Mouse (Mus musculus) CH12.LX (cell line): ENCODE measurements around the gene Ece2. TPM values are rescaled to one million over a fixed set of nuclear protein-coding genes. Genes with fewer than 3 reads are reported as not detected.
A peak's percentile ranks its signal among the peaks of the same experiment; 100 is the strongest.

Experiments
- DNase-seq: peaks from one replicate; pipeline ENCODE4 v3.0.0-alpha.2; 2013; ENCODE audit errors: extremely low read depth
- H3K27ac ChIP-seq: 2 replicates; pipeline ENCODE4 v1.5.1; 2012; ENCODE audit warnings: low read depth, mild to moderate bottlenecking, control low read depth, moderate library complexity; ENCODE audit not compliant: insufficient read depth
- H3K27me3 ChIP-seq: replicated peaks from 2 replicates; pipeline ENCODE3; 2012; ENCODE audit warnings: inconsistent platforms
- H3K36me3 ChIP-seq, 2 experiments: replicated peaks in 1 of 2; 2 replicates each; pipeline versions ENCODE3 to v1.6.1; 2012; ENCODE audit warnings: inconsistent platforms in 1 of 2, low read length in 1 of 2, mild to moderate bottlenecking in 1 of 2, mixed read lengths in 1 of 2, moderate library complexity in 1 of 2; ENCODE audit not compliant: control insufficient read depth in 1 of 2, insufficient read depth in 1 of 2
- H3K4me1 ChIP-seq, 2 experiments: 2 replicates each; pipeline ENCODE4 v1.6.1; 2012; ENCODE audit warnings: inconsistent platforms in 1 of 2, moderate library complexity in 1 of 2; ENCODE audit not compliant: insufficient read depth in 2 of 2, control insufficient read depth in 1 of 2
- H3K4me2 ChIP-seq: 2 replicates; pipeline ENCODE4 v1.6.1; 2012; ENCODE audit warnings: low read depth, mild to moderate bottlenecking, control low read depth; ENCODE audit not compliant: poor library complexity, insufficient read depth, severe bottlenecking
- H3K4me3 ChIP-seq, 3 experiments: fragments of 150-350 bp in 1 of 3; sonication (generic) in 1 of 3; replicated peaks in 1 of 3; 2 replicates each; pipeline versions ENCODE3 to v1.5.1; 2011 to 2012; ENCODE audit warnings: low read depth in 2 of 3, low read length in 2 of 3, mild to moderate bottlenecking in 2 of 3, moderate library complexity in 2 of 3, control low read depth in 1 of 3, improper control_type of control experiment in 1 of 3, inconsistent platforms in 1 of 3, mixed read lengths in 1 of 3; ENCODE audit not compliant: poor library complexity in 1 of 3
- H3K79me2 ChIP-seq: replicated peaks from 2 replicates; pipeline ENCODE4 v1.6.1; 2012; ENCODE audit warnings: mild to moderate bottlenecking, moderate library complexity; ENCODE audit not compliant: control insufficient read depth, poor library complexity, insufficient read depth, severe bottlenecking; ENCODE audit errors: extremely low read depth
- H3K9ac ChIP-seq: 2 replicates; pipeline ENCODE4 v1.6.1; 2012; ENCODE audit warnings: low read depth, mild to moderate bottlenecking, control low read depth, moderate library complexity; ENCODE audit not compliant: insufficient read depth
- H3K9me3 ChIP-seq: replicated peaks from 2 replicates; pipeline ENCODE3; 2012; ENCODE audit warnings: low read length, inconsistent platforms, mixed read lengths
- BHLHE40 ChIP-seq: IDR thresholded peaks from 2 replicates; pipeline ENCODE4 v1.6.1; 2011; ENCODE audit warnings: mild to moderate bottlenecking, low read depth, low read length, improper control_type of control experiment
- CHD1 ChIP-seq: IDR thresholded peaks from 2 replicates; pipeline ENCODE4 v1.6.1; 2012; ENCODE audit warnings: low read depth, low read length, improper control_type of control experiment, inconsistent platforms
- CHD2 ChIP-seq: IDR thresholded peaks from 2 replicates; pipeline ENCODE4 v1.6.1; 2011; ENCODE audit warnings: low read length, improper control_type of control experiment
- CTCF ChIP-seq, 2 experiments: IDR thresholded peaks in 1 of 2; conservative IDR thresholded peaks in 1 of 2; 2 replicates each; pipeline ENCODE4 v1.5.1; 2011 to 2012; ENCODE audit warnings: low read depth in 2 of 2, low read length in 2 of 2, improper control_type of control experiment in 1 of 2, inconsistent platforms in 1 of 2, mild to moderate bottlenecking in 1 of 2, moderate library complexity in 1 of 2
- E2F4 ChIP-seq: IDR thresholded peaks from 2 replicates; pipeline ENCODE4 v1.6.1; 2011; ENCODE audit warnings: low read depth, low read length, improper control_type of control experiment; ENCODE audit not compliant: insufficient replicate concordance
- ELF1 ChIP-seq: IDR thresholded peaks from 2 replicates; pipeline ENCODE4 v1.6.1; 2014; ENCODE audit warnings: low read depth, mild to moderate bottlenecking, inconsistent platforms, low read length, improper control_type of control experiment
- EP300 ChIP-seq: IDR thresholded peaks from 2 replicates; pipeline ENCODE4 v1.6.1; 2011; ENCODE audit warnings: low read length, improper control_type of control experiment
- ETS1 ChIP-seq: conservative IDR thresholded peaks from 2 replicates; pipeline ENCODE4 v1.6.1; 2012; ENCODE audit warnings: low read depth, mild to moderate bottlenecking, inconsistent platforms, low read length, improper control_type of control experiment, moderate library complexity
- HCFC1 ChIP-seq: IDR thresholded peaks from 2 replicates; pipeline ENCODE4 v1.6.1; 2012; ENCODE audit warnings: low read depth, mild to moderate bottlenecking, inconsistent platforms, low read length, improper control_type of control experiment
- JUN ChIP-seq: IDR thresholded peaks from 2 replicates; pipeline ENCODE4 v1.6.1; 2011; ENCODE audit warnings: low read depth, mild to moderate bottlenecking, low read length, improper control_type of control experiment, moderate library complexity; ENCODE audit not compliant: insufficient read depth
- KAT2A ChIP-seq: IDR thresholded peaks from 2 replicates; pipeline ENCODE4 v1.6.1; 2012; ENCODE audit warnings: low read length, improper control_type of control experiment, inconsistent platforms; ENCODE audit not compliant: insufficient replicate concordance
- MAFK ChIP-seq: IDR thresholded peaks from 2 replicates; pipeline ENCODE4 v1.6.1; 2011; ENCODE audit warnings: low read length, improper control_type of control experiment; ENCODE audit not compliant: insufficient replicate concordance
- MAX ChIP-seq: IDR thresholded peaks from 2 replicates; pipeline ENCODE4 v1.6.1; 2011; ENCODE audit warnings: low read length, improper control_type of control experiment
- MAZ ChIP-seq: IDR thresholded peaks from 2 replicates; pipeline ENCODE4 v1.6.1; 2012; ENCODE audit warnings: low read depth, mild to moderate bottlenecking, inconsistent platforms, low read length, improper control_type of control experiment, moderate library complexity
- MEF2A ChIP-seq: IDR thresholded peaks from 2 replicates; pipeline ENCODE4 v1.6.1; 2014; ENCODE audit warnings: low read depth, mild to moderate bottlenecking, inconsistent platforms, low read length, improper control_type of control experiment, borderline replicate concordance
- MXI1 ChIP-seq: IDR thresholded peaks from 2 replicates; pipeline ENCODE4 v1.6.1; 2011; ENCODE audit warnings: mild to moderate bottlenecking, low read depth, low read length, improper control_type of control experiment
- MYC ChIP-seq: IDR thresholded peaks from 2 replicates; pipeline ENCODE4 v1.6.1; 2011; ENCODE audit warnings: low read depth, mild to moderate bottlenecking, improper control_type of control experiment, low read length
- NELFE ChIP-seq: IDR thresholded peaks from 2 replicates; pipeline ENCODE4 v1.6.1; 2011; ENCODE audit warnings: low read depth, low read length, improper control_type of control experiment
- NRF1 ChIP-seq: IDR thresholded peaks from 2 replicates; pipeline ENCODE4 v1.6.1; 2014; ENCODE audit warnings: low read depth, mild to moderate bottlenecking, inconsistent platforms, low read length, improper control_type of control experiment, moderate library complexity
- PAX5 ChIP-seq: IDR thresholded peaks from 2 replicates; pipeline ENCODE4 v1.6.1; 2012; ENCODE audit warnings: low read length, inconsistent platforms, mixed read lengths
- POLR2A ChIP-seq: IDR thresholded peaks from 2 replicates; pipeline ENCODE4 v1.6.1; 2011; ENCODE audit warnings: low read depth, mild to moderate bottlenecking, improper control_type of control experiment, low read length
- POLR2AphosphoS2 ChIP-seq: IDR thresholded peaks from 2 replicates; pipeline ENCODE4 v1.6.1; 2011; ENCODE audit warnings: low read depth, low read length, improper control_type of control experiment
- RAD21 ChIP-seq: IDR thresholded peaks from 2 replicates; pipeline ENCODE4 v1.6.1; 2011; ENCODE audit warnings: low read depth, mild to moderate bottlenecking, low read length, improper control_type of control experiment, moderate library complexity
- RCOR1 ChIP-seq: conservative IDR thresholded peaks from 2 replicates; pipeline ENCODE4 v1.6.1; 2012; ENCODE audit warnings: low read depth, mild to moderate bottlenecking, inconsistent platforms, low read length, improper control_type of control experiment
- SMC3 ChIP-seq: IDR thresholded peaks from 2 replicates; pipeline ENCODE4 v1.6.1; 2011; ENCODE audit warnings: low read depth, low read length, improper control_type of control experiment
- TBP ChIP-seq: conservative IDR thresholded peaks from 2 replicates; pipeline ENCODE4 v1.6.1; 2011; ENCODE audit warnings: low read depth, low read length, improper control_type of control experiment
- TCF12 ChIP-seq: IDR thresholded peaks from 2 replicates; pipeline ENCODE4 v1.6.1; 2014; ENCODE audit warnings: low read depth, mild to moderate bottlenecking, inconsistent platforms, low read length, improper control_type of control experiment
- UBTF ChIP-seq: IDR thresholded peaks from 2 replicates; pipeline ENCODE4 v1.6.1; 2012; ENCODE audit warnings: low read depth, mild to moderate bottlenecking, inconsistent platforms, low read length, improper control_type of control experiment, moderate library complexity
- USF1 ChIP-seq: IDR thresholded peaks from 2 replicates; pipeline ENCODE4 v1.6.1; 2014; ENCODE audit warnings: low read depth, mild to moderate bottlenecking, inconsistent platforms, low read length, improper control_type of control experiment
- USF2 ChIP-seq: conservative IDR thresholded peaks from 2 replicates; pipeline ENCODE4 v1.6.1; 2011; ENCODE audit warnings: low read depth, low read length, improper control_type of control experiment
- ZC3H11A ChIP-seq: IDR thresholded peaks from 2 replicates; pipeline ENCODE4 v1.6.1; 2012; ENCODE audit warnings: low read depth, mild to moderate bottlenecking, inconsistent platforms, low read length, improper control_type of control experiment
- ZKSCAN1 ChIP-seq: IDR thresholded peaks from 2 replicates; pipeline ENCODE4 v1.6.1; 2012; ENCODE audit warnings: low read depth, inconsistent platforms, low read length, improper control_type of control experiment, borderline replicate concordance
- ZMIZ1 ChIP-seq: IDR thresholded peaks from 2 replicates; pipeline ENCODE4 v1.6.1; 2012; ENCODE audit warnings: low read depth, mild to moderate bottlenecking, inconsistent platforms, low read length, improper control_type of control experiment
- ZNF384 ChIP-seq: IDR thresholded peaks from 2 replicates; pipeline ENCODE4 v1.6.1; 2012; ENCODE audit warnings: low read depth, low read length, improper control_type of control experiment, inconsistent platforms
- dilution Hi-C: fragments of 300-500 bp; cut with MboI; formaldehyde crosslinking; loops from 2 replicates; pipeline ENCODE4 v1.14.3; 2020; ENCODE audit warnings: low sequenced_read_pairs; ENCODE audit not compliant: extremely low pct_unique_long_range_greater_than_20kb, extremely low pct_ligation_motif_present
- in situ Hi-C: fragments of 300-500 bp; cut with MboI; formaldehyde crosslinking; loops from 3 replicates; pipeline ENCODE4 v1.14.3; 2019; ENCODE audit warnings: low sequenced_read_pairs, low pct_ligation_motif_present, low pct_unique_long_range_greater_than_20kb, mixed read lengths
- polyA plus RNA-seq: library from polyadenylated mRNA; unstranded; fragments of >175 nt; gene quantifications from 2 replicates; pipeline ENCODE4 v1.2.1, GENCODE M21; 2012; ENCODE audit warnings: low read depth; ENCODE audit not compliant: insufficient read length
- total RNA-seq, 2 experiments: library from RNA; depleted of rRNA; stranded (reverse); fragments of 300-350 nt in 1 of 2; fragments of >200 nt in 1 of 2; gene quantifications; 2 replicates each; pipeline ENCODE4 v1.2.3; 2012 to 2014

The Ece2 gene
- total and polyA plus RNA-seq, 3 experiments = 0.17 to 0.34 (median 0.26) TPM

DNA sequence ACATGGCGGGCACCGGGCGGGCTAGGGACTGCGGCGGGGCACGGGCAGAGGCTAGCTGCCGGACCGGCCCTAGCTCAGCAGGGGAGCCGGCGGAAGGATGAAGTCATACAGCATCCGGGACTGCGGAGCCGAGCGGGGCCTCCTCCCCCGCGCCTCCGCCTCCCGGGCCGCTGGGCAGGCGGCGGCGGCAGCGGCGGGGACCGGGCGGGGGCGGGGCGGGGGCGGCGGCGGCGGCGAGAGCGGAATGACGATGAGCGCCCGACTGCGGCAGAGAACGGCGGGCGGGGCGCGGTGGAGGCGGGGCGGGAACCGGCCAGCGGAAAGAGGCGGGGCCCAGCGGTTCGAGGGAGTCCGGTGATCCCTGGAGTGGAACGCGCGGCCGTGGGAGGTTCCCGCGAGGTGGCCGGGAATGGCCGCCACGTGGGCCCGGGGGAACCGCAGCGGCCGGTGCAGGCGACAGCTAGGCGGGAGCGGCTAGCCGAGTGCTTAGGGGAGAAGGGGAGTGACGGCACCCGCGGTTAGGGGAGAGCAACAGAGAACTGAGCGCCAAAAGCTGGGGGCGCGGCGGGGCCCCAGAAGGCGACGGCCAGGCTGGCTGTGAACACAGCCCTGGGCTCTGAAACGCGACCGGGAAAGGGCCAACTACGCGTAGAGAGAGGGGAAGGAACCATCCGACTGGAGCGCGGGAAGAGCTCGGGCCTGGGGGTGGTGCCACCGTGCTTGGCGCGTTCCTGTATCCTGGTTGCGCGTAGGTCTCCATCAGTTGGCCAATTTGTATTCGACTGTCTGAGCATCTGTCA lies 8.2 kb upstream of the Ece2 start, which contains the start of gene Camk2n2 (continued):
- TF ChIP-seq USF1 (no peak), MAX (peak; percentile 79), POLR2AphosphoS2 (no peak; the same call in 1 of the 2 replicates)

- Histone ChIP-seq H3K9me3 (peaks cover 17% of the 10 kb centered on the region), H3K36me3 (peaks cover 2 to 36% of the 10 kb centered on the region in 2 experiments), H3K9ac (peak overlapping the region; percentile 72), H3K4me1 (peaks cover 4 to 27% of the 10 kb centered on the region in 2 experiments; a peak in 3 of 4 replicates), H3K27ac (peak overlapping the region; percentile 85), H3K4me2 (peak overlapping the region; percentile 72), H3K79me2 (no peaks in the 10 kb centered on the region), H3K4me3 (peak overlapping the region; percentile 62 to 85 (median 80)), H3K27me3 (no peaks in the 10 kb centered on the region)
- dilution Hi-C loops = no loop called here
- in situ Hi-C loops = no loop called here
- DNase-seq = peak; percentile 95
- no peak for TF ChIP-seq CTCF (conservative IDR thresholded peaks at IDR 0.05 in 1 of 2, IDR thresholded peaks at IDR 0.05 in 1 of 2; ENCODE audit: low read depth in 2 of 2, low read length in 2 of 2)
- TF ChIP-seq KAT2A = 0 out of 2 replicates have a peak, but pooled peaks have one; percentile 10
- no peak; the same call in 1 of the 2 replicates for TF ChIP-seq MEF2A
- TF ChIP-seq ZKSCAN1 = no peak
- TF ChIP-seq TBP = 0 out of 2 replicates have a peak, but pooled peaks have one; percentile 27
- TF ChIP-seq RAD21 = no peak; the same call in 1 of the 2 replicates
- peak; percentile 70; the same call in 1 of the 2 replicates for TF ChIP-seq MYC
- TF ChIP-seq JUN = 0 out of 2 replicates have a peak, but pooled peaks have one; percentile 4
- peak; percentile 72 for TF ChIP-seq MXI1
- TF ChIP-seq CHD2 = peak; percentile 53
- peak; percentile 60 for TF ChIP-seq BHLHE40
- TF ChIP-seq ZC3H11A = no peak
- TF ChIP-seq NRF1 = peak; percentile 63
- TF ChIP-seq SMC3 = no peak
- TF ChIP-seq RCOR1 = peak; percentile 16; the same call in 1 of the 2 replicates
- TF ChIP-seq TCF12 = peak; percentile 61
- peak; percentile 82; the same call in 1 of the 2 replicates for TF ChIP-seq POLR2AphosphoS2
- TF ChIP-seq UBTF = peak; percentile 60; the same call in 1 of the 2 replicates
- TF ChIP-seq MAX = no peak; the same call in none of the 2 replicates
- no peak for TF ChIP-seq ZMIZ1
- TF ChIP-seq PAX5 = no peak
- TF ChIP-seq CHD1 = no peak
- TF ChIP-seq ZNF384 = no peak
- TF ChIP-seq E2F4 = peak; percentile 88
- TF ChIP-seq USF2 = 0 out of 2 replicates have a peak, but pooled peaks have one; percentile 11
- TF ChIP-seq ELF1 = peak; percentile 40; the same call in 1 of the 2 replicates
- peak; percentile 53 for TF ChIP-seq NELFE
- TF ChIP-seq HCFC1 = peak; percentile 23; the same call in 1 of the 2 replicates
- peak; percentile 1 for TF ChIP-seq EP300
- peak; percentile 70 for TF ChIP-seq POLR2A
- TF ChIP-seq MAFK = no peak
- peak; percentile 65; the same call in 1 of the 2 replicates for TF ChIP-seq ETS1
- peak; percentile 92 for TF ChIP-seq MAZ
Measured at GRCm38 (mm10) chr16:20621991-20622685, 7.5 kb upstream of the Ece2 start.
